Mouse (Mus musculus) neural tube, embryonic 13.5 days (tissue): ENCODE data around the gene Ly75. TPM values are rescaled to one million over a fixed set of nuclear protein-coding genes. Genes with fewer than 3 reads are reported as not detected.

Experiments
- ATAC-seq: fragments of 200-750 bp; cut with Nextera tagmentation; 2 replicates; pipeline ENCODE4 v1.8.0; 2017; ENCODE audit warnings: low read depth, mild to moderate bottlenecking, moderate TSS enrichment, moderate library complexity
- H3K27ac ChIP-seq: fragments of 300-500 bp; sonication (generic); replicated peaks from 2 replicates; pipeline ENCODE4 v1.5.1; 2015; ENCODE audit warnings: moderate library complexity, mild to moderate bottlenecking, inconsistent platforms
- H3K27me3 ChIP-seq: fragments of 300-500 bp; sonication (generic); 2 replicates; pipeline ENCODE4 v1.6.1; 2015; ENCODE audit warnings: mild to moderate bottlenecking, inconsistent platforms
- H3K36me3 ChIP-seq: fragments of 300-500 bp; sonication (generic); 2 replicates; pipeline ENCODE4 v1.6.1; 2015; ENCODE audit warnings: mild to moderate bottlenecking, inconsistent platforms
- H3K4me1 ChIP-seq: fragments of 300-500 bp; sonication (generic); replicated peaks from 2 replicates; pipeline ENCODE4 v1.6.1; 2015; ENCODE audit warnings: inconsistent platforms
- H3K4me2 ChIP-seq: fragments of 300-500 bp; sonication (generic); 2 replicates; pipeline ENCODE4 v1.6.1; 2015; ENCODE audit warnings: inconsistent platforms, mild to moderate bottlenecking, moderate library complexity
- H3K4me3 ChIP-seq: fragments of 300-500 bp; sonication (generic); 2 replicates; pipeline ENCODE4 v1.5.1; 2015; ENCODE audit warnings: mild to moderate bottlenecking, inconsistent platforms
- H3K9ac ChIP-seq: fragments of 300-500 bp; sonication (generic); 2 replicates; pipeline ENCODE4 v1.6.1; 2015; ENCODE audit warnings: moderate library complexity, mild to moderate bottlenecking, inconsistent platforms
- H3K9me3 ChIP-seq: fragments of 300-500 bp; sonication (generic); 2 replicates; pipeline ENCODE4 v1.6.1; 2016; ENCODE audit warnings: inconsistent platforms
- WGBS: fragments of 180-500 bp; shearing (Covaris S2); methylation state at CpG from one replicate; pipeline ENCODE4 v1.1.7; 2015; 5-methylcytosine and 5-hydroxymethylcytosine counted together
- polyA plus RNA-seq: library from polyadenylated mRNA; unstranded; fragments of >200 nt; fragmentation: Nextera tagmentation; extraction: Ambion mirVana; gene quantifications from 2 replicates; pipeline ENCODE4 v1.2.1, GENCODE M21; 2015

Ly75 gene
- polyA plus RNA-seq, 1 experiment from 2014 or later, result 0.81 TPM

DNA sequence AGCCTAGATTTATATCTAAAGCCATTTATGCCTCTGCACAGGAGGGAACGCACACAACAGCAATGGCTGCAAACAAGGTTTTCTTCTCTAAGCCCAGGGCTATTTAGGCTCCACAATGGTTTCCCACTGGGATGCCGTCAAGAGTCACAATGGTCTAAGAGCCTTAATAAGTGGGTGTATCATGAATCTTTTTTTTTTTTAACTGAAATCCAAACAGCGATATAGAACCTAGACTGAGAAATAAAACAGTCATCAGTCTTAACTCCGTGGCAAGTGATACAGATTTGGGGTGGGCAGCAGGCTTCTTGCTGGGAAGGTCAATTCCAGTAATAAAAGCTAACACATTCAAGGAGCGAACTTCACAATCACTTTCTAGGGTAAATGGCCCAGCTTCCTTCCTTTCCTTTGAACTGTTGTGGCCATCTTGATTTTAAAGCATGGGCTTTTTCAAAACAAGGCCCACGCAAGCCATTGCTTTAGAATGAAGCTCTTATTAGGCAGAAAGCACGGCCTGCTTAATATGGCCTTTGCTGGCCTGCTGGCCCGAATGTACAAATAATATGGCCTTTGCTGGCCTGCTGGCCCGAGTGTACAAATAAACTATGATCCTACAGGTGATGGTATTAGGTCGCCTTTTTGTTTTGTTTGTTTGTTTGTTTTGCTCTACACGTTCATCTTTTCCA is 39.4 kb downstream of the Ly75 start:
- Histone ChIP-seq H3K4me2 (no peak overlapping the region), H3K36me3 (no peaks in the 10 kb centered on the region), H3K9me3 (no peaks in the 10 kb centered on the region), H3K4me3 (no peak overlapping the region), H3K4me1 (peaks cover 16% of the 10 kb centered on the region), H3K27ac (no peak overlapping the region), H3K9ac (no peak overlapping the region), H3K27me3 (peaks cover 61% of the 10 kb centered on the region)
- WGBS, result 20% methylated on average over 11 of the region's 11 CpGs
- no peak; the same call in 1 of the 2 replicates for ATAC-seq

- no peak overlapping the region for H3K27ac ChIP-seq
- no peaks in the 10 kb centered on the region for H3K36me3 ChIP-seq
- 54% methylated on average over 4 of the region's 4 CpGs for WGBS
- peaks cover 58% of the 10 kb centered on the region for H3K27me3 ChIP-seq
- no peak for ATAC-seq
- no peak overlapping the region for H3K4me3 ChIP-seq
- no peak overlapping the region for H3K4me2 ChIP-seq
- no peaks in the 10 kb centered on the region for H3K9me3 ChIP-seq
- no peak overlapping the region for H3K9ac ChIP-seq
- H3K4me1 ChIP-seq, result peaks cover 16% of the 10 kb centered on the region
Observed at GRCm38 (mm10) chr2:60342107-60342880, 40.8 kb downstream of the Ly75 start.

- WGBS, result 53% methylated on average over 9 of the region's 9 CpGs
- Histone ChIP-seq H3K4me3 (no peak overlapping the region), H3K27ac (no peak overlapping the region), H3K4me2 (no peak overlapping the region), H3K9me3 (no peaks in the 10 kb centered on the region), H3K36me3 (no peaks in the 10 kb centered on the region), H3K9ac (no peak overlapping the region), H3K27me3 (peaks cover 64% of the 10 kb centered on the region), H3K4me1 (no peaks in the 10 kb centered on the region)
- ATAC-seq, result no peak
Observed at GRCm38 (mm10) chr2:60337937-60338336, 45.2 kb downstream of the Ly75 start.

GRCm38 (mm10) chr2:60328641-60329040 is 54.5 kb downstream of the Ly75 start:
- no peak for ATAC-seq
- H3K36me3 ChIP-seq, result no peaks in the 10 kb centered on the region
- no peaks in the 10 kb centered on the region for H3K9me3 ChIP-seq
- no peak overlapping the region for H3K4me2 ChIP-seq
- H3K4me1 ChIP-seq, result no peaks in the 10 kb centered on the region
- no peaks in the 10 kb centered on the region for H3K27me3 ChIP-seq
- WGBS, result 94% methylated on average over 10 of the region's 10 CpGs
- no peak overlapping the region for H3K27ac ChIP-seq
- H3K9ac ChIP-seq, result no peak overlapping the region
- no peak overlapping the region for H3K4me3 ChIP-seq

DNA sequence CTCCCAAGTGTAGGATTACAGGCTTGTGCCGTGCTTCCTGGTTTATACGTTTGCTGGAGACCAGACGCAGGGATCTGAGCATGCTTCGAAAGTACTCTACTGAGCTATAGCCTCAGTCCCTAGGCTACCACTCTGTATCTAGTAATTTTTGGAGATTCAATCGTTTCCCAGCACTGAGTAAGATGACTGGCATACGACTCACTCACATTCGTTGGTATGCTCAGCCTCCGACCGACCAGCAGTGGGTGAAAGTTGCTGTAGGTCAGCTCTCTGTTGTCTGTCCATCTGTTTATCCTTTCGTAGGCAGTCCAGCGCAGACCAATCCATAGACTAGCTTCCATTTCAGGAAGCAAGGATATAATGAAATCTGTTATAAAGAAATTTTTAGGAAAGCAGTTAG is 55.5 kb downstream of the Ly75 start:
- H3K4me1 ChIP-seq, result no peaks in the 10 kb centered on the region
- no peak overlapping the region for H3K9ac ChIP-seq
- no peaks in the 10 kb centered on the region for H3K9me3 ChIP-seq
- no peak for ATAC-seq
- H3K36me3 ChIP-seq, result no peaks in the 10 kb centered on the region
- H3K4me3 ChIP-seq, result no peak overlapping the region
- no peak overlapping the region for H3K27ac ChIP-seq
- H3K27me3 ChIP-seq, result no peaks in the 10 kb centered on the region
- no peak overlapping the region for H3K4me2 ChIP-seq
- 93% methylated on average over 11 of the region's 11 CpGs for WGBS

DNA sequence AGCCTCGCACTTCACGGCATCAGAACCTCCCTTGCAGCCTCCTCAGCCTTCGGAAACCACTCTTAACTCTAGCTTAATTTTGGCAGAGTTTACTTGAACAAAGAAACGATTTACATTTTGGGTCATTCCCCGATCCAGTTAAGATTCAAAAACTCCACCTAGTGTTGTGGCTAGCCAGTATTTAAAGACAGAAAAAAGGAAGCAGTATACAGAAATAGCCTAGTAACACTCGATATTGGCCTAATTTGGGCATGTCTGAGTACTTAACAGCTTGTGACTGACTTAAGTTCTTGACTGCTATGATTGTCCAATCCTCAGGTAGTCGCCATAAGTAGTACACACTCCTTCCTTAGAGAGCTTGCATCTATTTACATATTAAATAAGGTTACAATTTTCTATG is 56.2 kb downstream of the Ly75 start:
- whole genome bisulfite sequencing, result 91% methylated on average over 7 of the region's 7 CpGs
- no peak overlapping the region for H3K27ac ChIP-seq
- no peak overlapping the region for H3K9ac ChIP-seq
- no peaks in the 10 kb centered on the region for H3K27me3 ChIP-seq
- H3K4me1 ChIP-seq, result no peaks in the 10 kb centered on the region
- no peaks in the 10 kb centered on the region for H3K36me3 ChIP-seq
- H3K4me2 ChIP-seq, result no peak overlapping the region
- ATAC-seq, result no peak
- no peak overlapping the region for H3K4me3 ChIP-seq
- no peaks in the 10 kb centered on the region for H3K9me3 ChIP-seq

- no peaks in the 10 kb centered on the region for H3K4me1 ChIP-seq
- no peaks in the 10 kb centered on the region for H3K9me3 ChIP-seq
- H3K36me3 ChIP-seq, result no peaks in the 10 kb centered on the region
- H3K9ac ChIP-seq, result no peak overlapping the region
- WGBS, result 83% methylated on average over 5 of the region's 5 CpGs
- H3K4me2 ChIP-seq, result no peak overlapping the region
- no peak overlapping the region for H3K27ac ChIP-seq
- no peaks in the 10 kb centered on the region for H3K27me3 ChIP-seq
- ATAC-seq, result no peak
- H3K4me3 ChIP-seq, result no peak overlapping the region
Observed at GRCm38 (mm10) chr2:60323411-60323810, 59.7 kb downstream of the Ly75 start.

DNA sequence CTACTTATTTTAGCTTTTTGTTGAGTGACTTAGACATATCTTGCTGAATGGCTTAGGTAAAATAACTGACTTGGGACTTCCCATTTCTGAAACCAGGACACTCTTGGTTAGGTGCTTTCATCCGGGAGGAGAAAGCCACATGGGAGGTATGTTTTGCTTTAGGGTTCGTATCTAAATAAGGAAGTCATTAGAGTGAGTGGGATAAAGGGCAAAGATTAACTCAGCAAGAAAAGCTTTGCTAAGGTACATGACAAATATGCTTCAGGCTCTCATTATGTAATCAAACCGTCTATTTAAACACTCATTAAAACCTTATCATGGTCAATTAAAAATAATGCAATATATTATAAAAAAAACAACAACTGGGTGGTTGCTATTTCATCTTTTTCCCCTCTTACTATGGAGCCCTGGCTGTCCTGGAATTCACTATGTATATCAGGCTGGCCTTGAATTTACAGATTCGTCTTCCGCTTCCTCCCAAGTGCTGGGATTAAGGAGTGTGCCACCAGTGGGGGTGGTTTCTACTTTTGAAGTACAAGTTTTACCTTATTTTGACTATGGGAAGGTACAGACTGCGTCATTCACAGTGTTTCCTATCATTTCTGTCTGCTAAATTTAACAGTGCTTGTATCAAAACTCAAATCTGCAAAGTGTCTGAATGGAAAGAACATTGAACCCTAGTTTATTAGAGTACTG is 60.9 kb downstream of the Ly75 start:
- no peak overlapping the region for H3K4me3 ChIP-seq
- H3K4me1 ChIP-seq, result no peaks in the 10 kb centered on the region
- no peak overlapping the region for H3K27ac ChIP-seq
- no peak overlapping the region for H3K4me2 ChIP-seq
- no peaks in the 10 kb centered on the region for H3K9me3 ChIP-seq
- no peaks in the 10 kb centered on the region for H3K27me3 ChIP-seq
- 80% methylated on average over 6 of the region's 6 CpGs for WGBS
- H3K36me3 ChIP-seq, result no peaks in the 10 kb centered on the region
- no peak for ATAC-seq
- no peak overlapping the region for H3K9ac ChIP-seq

DNA sequence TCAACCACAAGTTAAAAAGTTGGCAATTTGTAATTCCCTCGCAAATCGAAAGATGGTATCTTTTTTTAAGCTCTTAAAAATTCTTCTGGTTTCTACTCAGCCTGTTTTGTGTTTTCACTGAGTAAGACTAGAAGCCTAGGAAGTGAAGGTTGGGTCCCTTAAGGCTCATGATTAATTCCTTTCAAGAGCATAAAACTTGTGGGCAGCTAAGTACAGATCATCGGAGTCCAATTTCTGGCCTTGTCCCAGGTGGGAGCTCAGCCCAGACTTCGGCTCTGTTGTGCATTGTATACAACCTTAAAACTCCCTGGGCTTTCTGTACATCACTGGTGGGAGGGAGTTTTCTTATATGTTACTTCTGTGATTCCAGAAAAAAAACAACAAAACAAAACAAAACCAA is 79.3 kb downstream of the Ly75 start:
- Histone ChIP-seq H3K4me2 (no peak overlapping the region), H3K4me3 (no peak overlapping the region), H3K27me3 (no peaks in the 10 kb centered on the region), H3K27ac (no peak overlapping the region), H3K36me3 (no peaks in the 10 kb centered on the region), H3K9ac (no peak overlapping the region), H3K9me3 (no peaks in the 10 kb centered on the region), H3K4me1 (no peaks in the 10 kb centered on the region)
- 95% methylated on average over 4 of the region's 4 CpGs for WGBS
- ATAC-seq, result no peak

- no peaks in the 10 kb centered on the region for H3K9me3 ChIP-seq
- no peak overlapping the region for H3K27ac ChIP-seq
- no peaks in the 10 kb centered on the region for H3K4me1 ChIP-seq
- 91% methylated on average over 2 of the region's 2 CpGs for WGBS
- no peak for ATAC-seq
- no peak overlapping the region for H3K9ac ChIP-seq
- no peak overlapping the region for H3K4me3 ChIP-seq
- no peak overlapping the region for H3K4me2 ChIP-seq
- no peaks in the 10 kb centered on the region for H3K27me3 ChIP-seq
- no peaks in the 10 kb centered on the region for H3K36me3 ChIP-seq
Observed at GRCm38 (mm10) chr2:60299323-60299722, 83.8 kb downstream of the Ly75 start.

GRCm38 (mm10) chr2:60298266-60298665 is 84.8 kb downstream of the Ly75 start:
- no peak for ATAC-seq
- Histone ChIP-seq H3K9me3 (no peaks in the 10 kb centered on the region), H3K27ac (no peak overlapping the region), H3K36me3 (no peaks in the 10 kb centered on the region), H3K9ac (no peak overlapping the region), H3K27me3 (no peaks in the 10 kb centered on the region), H3K4me2 (no peak overlapping the region), H3K4me1 (no peaks in the 10 kb centered on the region), H3K4me3 (no peak overlapping the region)
- 78% methylated on average over 3 of the region's 3 CpGs for WGBS

GRCm38 (mm10) chr2:60291381-60291780 is 91.7 kb downstream of the Ly75 start:
- H3K27me3 ChIP-seq, result no peaks in the 10 kb centered on the region
- H3K4me3 ChIP-seq, result no peak overlapping the region
- no peaks in the 10 kb centered on the region for H3K4me1 ChIP-seq
- H3K9me3 ChIP-seq, result no peaks in the 10 kb centered on the region
- H3K4me2 ChIP-seq, result no peak overlapping the region
- H3K27ac ChIP-seq, result no peak overlapping the region
- no peak overlapping the region for H3K9ac ChIP-seq
- WGBS, result 86% methylated on average over 4 of the region's 4 CpGs
- H3K36me3 ChIP-seq, result no peaks in the 10 kb centered on the region
- ATAC-seq, result no peak
